Mouse (Mus musculus) gastrocnemius, postnatal 10 days (tissue): ENCODE results near the gene Tgfbr2. TPM values are rescaled to one million over a fixed set of nuclear protein-coding genes. Genes with fewer than 3 reads are reported as not detected.
"Not testable (repeated sequence)": the region's sequence is repeated elsewhere in the genome, so short reads cannot be mapped to it uniquely, and the experiment has no call there.

ENCODE experiments used
- DNase-seq: peaks from one replicate; pipeline ENCODE4 v3.0.0; 2021; ENCODE audit warnings: mixed read lengths
- total RNA-seq, 2 experiments: library from RNA; stranded (reverse); gene quantifications; 2 replicates each; pipeline ENCODE4 v1.2.3; 2021

Tgfbr2 gene
- total RNA-seq, 2 experiments from 2014 or later = 39.2 to 50.0 TPM

GRCm38 (mm10) chr9:116076163-116076562, 99.0 kb downstream of the Tgfbr2 start:
- DNase-seq = no peak

- not testable (repeated sequence) for DNase-seq
These were observed 103.6 kb downstream of the Tgfbr2 start for GRCm38 (mm10) chr9:116071561-116071960.

- no peak for DNase-seq
These were observed 110.4 kb downstream of the Tgfbr2 start for GRCm38 (mm10) chr9:116064774-116065173.

GRCm38 (mm10) chr9:116060691-116061090, 114.5 kb downstream of the Tgfbr2 start:
- DNase-seq = no peak

GRCm38 (mm10) chr9:116059156-116059555, 116.0 kb downstream of the Tgfbr2 start:
- no peak for DNase-seq

GRCm38 (mm10) chr9:116058475-116058874, 116.7 kb downstream of the Tgfbr2 start:
- DNase-seq = no peak

GRCm38 (mm10) chr9:116053976-116054375, 121.2 kb downstream of the Tgfbr2 start:
- DNase-seq = no peak

GRCm38 (mm10) chr9:116049985-116050384, 125.2 kb downstream of the Tgfbr2 start:
- DNase-seq = no peak

GRCm38 (mm10) chr9:116041787-116042186, 133.4 kb downstream of the Tgfbr2 start:
- peak; percentile 88 for DNase-seq

GRCm38 (mm10) chr9:116041369-116041768, 133.8 kb downstream of the Tgfbr2 start:
- DNase-seq = no peak

- not testable (repeated sequence) for DNase-seq
These were observed 134.3 kb downstream of the Tgfbr2 start for GRCm38 (mm10) chr9:116040852-116041251.

GRCm38 (mm10) chr9:116039981-116040380, 135.2 kb downstream of the Tgfbr2 start:
- DNase-seq = no peak

GRCm38 (mm10) chr9:116038275-116038674, 136.9 kb downstream of the Tgfbr2 start:
- no peak for DNase-seq
